ENCODE assay signal across 9 mouse cellular contexts in genomic region chr5:23893864-23894771, GRCm38 (mm10). TPM values are rescaled to one million over a fixed set of nuclear protein-coding genes. Genes with fewer than 3 reads are reported as not detected.
DNase-seq lines count a peak whose midpoint lies in the region; ATAC-seq and TF ChIP-seq lines count a peak whose summit lies in the region.
"Had no signal": no experiment of that assay in that cellular context is flagged by ENCODE, and none has a peak within 500 bp of the region (broad histone marks: within the 10 kb centered on the region; RNA-seq: fewer than 3 reads in every experiment).

No protein-coding gene starts in this region.

- WGBS in kidney, embryonic 14.5 days, result 81% methylated on average over 11 of the region's 11 CpGs
- 9% methylated on average over 11 of the region's 11 CpGs for WGBS in bone marrow, adult 2 months
- WGBS in heart, embryonic 13.5 days, result 60% methylated on average over 11 of the region's 11 CpGs
- 54% methylated on average over 11 of the region's 11 CpGs for WGBS in liver, embryonic 11.5 days
- 86% methylated on average over 11 of the region's 11 CpGs for WGBS in hindbrain, embryonic 11.5 days

- intact Hi-C loops in left cerebral cortex, postnatal 36 days (cut with DNase I), result no loop called here

- DNase-seq in kidney, adult 11 months, result peak; percentile 27
- no peak for DNase-seq in liver, embryonic 11.5 days (ENCODE audit: low spot score)
- DNase-seq in hindbrain, embryonic 11.5 days (ENCODE audit: low spot score), result no peak
- no peak for DNase-seq in left cerebral cortex, postnatal 36 days (ENCODE audit: low spot score in 2 of 2)

- no peak overlapping the region for H3K4me3 ChIP-seq in kidney, embryonic 14.5 days (ENCODE audit: low read length)
- peak overlapping the region; percentile 44 for H3K4me3 ChIP-seq in bone marrow, adult 2 months (replicated peaks; ENCODE audit: control insufficient read depth, low read depth, low read length)
- no peak overlapping the region for H3K4me3 ChIP-seq in heart, embryonic 13.5 days
- no peak overlapping the region for H3K4me3 ChIP-seq in liver, embryonic 11.5 days (ENCODE audit: low read depth, low read length)
- no peak overlapping the region for H3K4me3 ChIP-seq in hindbrain, embryonic 11.5 days (ENCODE audit: low read depth, low read length)
- H3K4me3 ChIP-seq: neural tube, embryonic 13.5 days had no signal

- no peak for ATAC-seq in kidney, embryonic 14.5 days (ENCODE audit: low FRiP score, low TSS enrichment)
- ATAC-seq in heart, embryonic 13.5 days (ENCODE audit: extremely low read depth, insufficient number of reproducible peaks, low FRiP score, low TSS enrichment), result no peak
- no peak; the same call in 1 of the 2 replicates for ATAC-seq in liver, embryonic 11.5 days (replicated peaks; ENCODE audit: low FRiP score)
- ATAC-seq in neutrophil, adult 5-6 weeks (ENCODE audit: extremely low read depth, insufficient number of reproducible peaks, low FRiP score, poor library complexity, severe bottlenecking), result peak; percentile 94
- no peak for ATAC-seq in hindbrain, embryonic 11.5 days (ENCODE audit: low FRiP score)

- H3K9ac ChIP-seq in kidney, embryonic 14.5 days (ENCODE audit: low read depth, low read length), result no peak overlapping the region
- no peak overlapping the region for H3K9ac ChIP-seq in heart, embryonic 13.5 days
- H3K9ac ChIP-seq in liver, embryonic 11.5 days (ENCODE audit: low read depth, low read length), result no peak overlapping the region
- no peak overlapping the region for H3K9ac ChIP-seq in hindbrain, embryonic 11.5 days (ENCODE audit: low read depth, low read length)
- H3K9ac ChIP-seq: neural tube, embryonic 13.5 days had no signal

- H3K4me2 ChIP-seq in kidney, embryonic 14.5 days (replicated peaks; ENCODE audit: low read depth, low read length), result no peak overlapping the region
- H3K4me2 ChIP-seq in heart, embryonic 13.5 days, result peak overlapping the region; percentile 6; the same call in 1 of the 2 replicates
- peak overlapping the region; percentile 21; the same call in 1 of the 2 replicates for H3K4me2 ChIP-seq in liver, embryonic 11.5 days
- no peak overlapping the region for H3K4me2 ChIP-seq in hindbrain, embryonic 11.5 days (replicated peaks; ENCODE audit: low read depth, low read length)
- H3K4me2 ChIP-seq: neural tube, embryonic 13.5 days had no signal

- H3K4me1 ChIP-seq in kidney, embryonic 14.5 days (ENCODE audit: control insufficient read depth, insufficient read depth, low read length), result no peaks in the 10 kb centered on the region
- H3K4me1 ChIP-seq in bone marrow, adult 2 months (ENCODE audit: control insufficient read depth, insufficient read depth, low read length), result peaks cover 4% of the 10 kb centered on the region
- H3K4me1 ChIP-seq in heart, embryonic 13.5 days, result 0 out of 2 replicates have a peak, but pooled peaks cover 2% of the 10 kb centered on the region
- no peaks in the 10 kb centered on the region for H3K4me1 ChIP-seq in liver, embryonic 11.5 days (replicated peaks; ENCODE audit: control insufficient read depth, insufficient read depth, low read length)
- H3K4me1 ChIP-seq in hindbrain, embryonic 11.5 days (replicated peaks; ENCODE audit: control insufficient read depth, insufficient read depth, low read length), result no peaks in the 10 kb centered on the region
- H3K4me1 ChIP-seq: neural tube, embryonic 13.5 days had no signal

- no peak for TF ChIP-seq CTCF in bone marrow, adult 2 months (IDR thresholded peaks at IDR 0.05; ENCODE audit: control insufficient read depth, insufficient read depth, low read length)

- no peaks in the 10 kb centered on the region for H3K36me3 ChIP-seq in kidney, embryonic 14.5 days (ENCODE audit: control insufficient read depth, insufficient read depth, low read length)
- H3K36me3 ChIP-seq in heart, embryonic 13.5 days, result no peaks in the 10 kb centered on the region
- no peaks in the 10 kb centered on the region for H3K36me3 ChIP-seq in liver, embryonic 11.5 days (ENCODE audit: control insufficient read depth, insufficient read depth, low read length)
- no peaks in the 10 kb centered on the region for H3K36me3 ChIP-seq in hindbrain, embryonic 11.5 days (ENCODE audit: control insufficient read depth, insufficient read depth, low read length)
- H3K36me3 ChIP-seq: neural tube, embryonic 13.5 days had no signal

- H3K27ac ChIP-seq in kidney, embryonic 14.5 days (ENCODE audit: low read depth, low read length), result no peak overlapping the region
- H3K27ac ChIP-seq in bone marrow, adult 2 months (ENCODE audit: control insufficient read depth, insufficient read depth, low read depth, low read length, poor library complexity), result peak overlapping the region; percentile 21; the same call in 1 of the 2 replicates
- H3K27ac ChIP-seq in heart, embryonic 13.5 days (replicated peaks), result no peak overlapping the region
- no peak overlapping the region for H3K27ac ChIP-seq in liver, embryonic 11.5 days (ENCODE audit: low read depth, low read length)
- H3K27ac ChIP-seq in hindbrain, embryonic 11.5 days (ENCODE audit: low read depth, low read length), result no peak overlapping the region
- H3K27ac ChIP-seq: neural tube, embryonic 13.5 days had no signal

- no peaks in the 10 kb centered on the region for H3K9me3 ChIP-seq in kidney, embryonic 14.5 days (ENCODE audit: control insufficient read depth, low read length)
- no peaks in the 10 kb centered on the region for H3K9me3 ChIP-seq in heart, embryonic 13.5 days
- no peaks in the 10 kb centered on the region for H3K9me3 ChIP-seq in liver, embryonic 11.5 days (ENCODE audit: control insufficient read depth, low read length)
- H3K9me3 ChIP-seq in hindbrain, embryonic 11.5 days (ENCODE audit: control insufficient read depth, low read length), result no peaks in the 10 kb centered on the region
- H3K9me3 ChIP-seq: neural tube, embryonic 13.5 days had no signal

- no peak for TF ChIP-seq POLR2A in bone marrow, adult 2 months (IDR thresholded peaks at IDR 0.05; ENCODE audit: borderline replicate concordance, control insufficient read depth, low read depth, low read length)

- H3K27me3 ChIP-seq in kidney, embryonic 14.5 days (ENCODE audit: control insufficient read depth, insufficient read depth, low read length), result no peaks in the 10 kb centered on the region
- H3K27me3 ChIP-seq in heart, embryonic 13.5 days (replicated peaks), result no peaks in the 10 kb centered on the region
- H3K27me3 ChIP-seq in liver, embryonic 11.5 days (replicated peaks; ENCODE audit: control insufficient read depth, insufficient read depth, low read length), result no peaks in the 10 kb centered on the region
- no peaks in the 10 kb centered on the region for H3K27me3 ChIP-seq in hindbrain, embryonic 11.5 days (ENCODE audit: control insufficient read depth, insufficient read depth, low read length)

RNA-seq across cellular contexts. Expression of gene Tomm7, which starts 50.2 kb away (rescaled TPM):
- polyA plus RNA-seq in kidney, embryonic 14.5 days (2014; fragmentation: Nextera tagmentation; extraction: Ambion mirVana), result 124 and 197 TPM in 2 replicates
- 42.3 and 61.4 TPM in 2 replicates for polyA plus RNA-seq in bone marrow, adult 2 months (2011; ENCODE audit: insufficient read depth, insufficient read length, low replicate concordance, missing spikeins)
- polyA plus RNA-seq in heart, embryonic 13.5 days (2015; fragmentation: Nextera tagmentation; extraction: Ambion mirVana), result 92.0 and 100 TPM in 2 replicates
- 137 and 149 TPM in 2 replicates for polyA plus RNA-seq in liver, embryonic 11.5 days (2014; fragmentation: Nextera tagmentation; extraction: Ambion mirVana)
- 85.4 and 95.3 TPM in 2 replicates for total RNA-seq in neutrophil, adult 5-6 weeks (2017)
- polyA plus RNA-seq in hindbrain, embryonic 11.5 days (2014; fragmentation: Nextera tagmentation; extraction: Ambion mirVana), result 107 and 113 TPM in 2 replicates
- 10 to 100 TPM; 77.6 to 86.2 TPM for total RNA-seq in left cerebral cortex, postnatal 36 days (2021)

Comparison
In these comparisons a context has a peak if more than half of its experiments do, and no peak if none do; other contexts are left out.
1. H3K4me2 ChIP-seq: peak in heart, embryonic 13.5 days (single experiment) and liver, embryonic 11.5 days (single experiment); none in kidney, embryonic 14.5 days (single experiment) and hindbrain, embryonic 11.5 days (single experiment).